Mouse (Mus musculus): ENCODE data around the gene Ptpn14. TPM values are rescaled to one million over a fixed set of nuclear protein-coding genes. Genes with fewer than 3 reads are reported as not detected.

Ptpn14 gene
- total and polyA plus RNA-seq, 3 experiments: 11.7 to 19.4 (median 17.7) TPM

DNA sequence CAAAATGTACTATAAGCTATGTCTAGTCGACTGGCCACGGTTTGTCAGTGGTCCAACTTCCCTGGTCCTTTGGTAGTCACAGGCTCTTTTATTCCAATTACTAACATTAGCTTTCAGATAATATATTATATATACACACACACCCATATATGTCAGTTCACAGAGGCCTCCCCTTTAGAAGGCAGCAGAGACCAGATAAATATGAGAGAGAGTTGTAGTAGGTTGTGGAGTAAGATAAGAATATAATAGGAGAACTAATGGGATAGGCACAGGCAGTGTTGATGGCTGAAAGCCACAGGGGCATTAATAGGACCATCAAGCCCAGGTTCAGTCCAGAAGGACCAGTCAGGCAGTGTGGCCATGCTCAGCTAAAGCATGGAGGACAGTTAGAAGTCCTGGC, 80.4 kb downstream of the Ptpn14 start:
- DNase-seq: no peak

DNA sequence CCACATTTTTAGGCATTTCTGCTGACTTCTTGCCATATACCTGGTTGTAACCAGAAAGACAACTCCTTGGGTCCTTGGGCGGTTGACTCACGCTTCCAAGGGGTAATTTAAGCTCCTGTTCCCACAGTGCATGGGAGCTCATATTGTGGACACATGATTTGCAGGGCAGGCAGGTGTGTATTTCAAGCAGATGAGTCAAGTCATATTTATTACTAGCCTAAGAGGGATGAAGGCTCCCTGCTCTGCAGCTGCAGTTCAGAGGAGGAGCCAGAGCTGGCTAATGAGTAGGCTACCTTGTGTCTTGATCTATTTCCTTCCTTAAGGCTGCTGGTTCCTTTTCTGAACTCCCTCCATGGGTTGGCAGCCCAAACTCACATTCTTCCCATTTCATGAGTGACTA, 83.7 kb downstream of the Ptpn14 start:
- DNase-seq: no peak

DNA sequence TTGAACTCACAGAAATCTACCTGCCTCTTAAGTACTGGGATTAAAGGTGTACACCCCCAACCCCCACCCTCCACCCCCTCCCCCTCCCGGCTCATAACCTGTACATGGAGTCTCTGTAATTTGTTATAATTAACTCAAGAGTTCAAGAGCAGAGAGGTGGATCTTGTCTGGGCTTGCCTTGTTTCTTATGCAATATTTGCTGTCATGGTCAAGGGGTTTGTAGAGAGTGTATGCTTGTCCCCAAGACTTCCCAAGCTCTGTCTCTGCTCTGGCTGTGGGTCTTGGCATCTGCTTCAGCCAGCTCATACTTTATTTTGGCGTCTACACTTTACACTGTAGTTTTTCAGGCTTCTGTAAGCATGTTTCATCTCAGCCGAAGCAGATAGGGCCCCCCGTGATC, 86.3 kb downstream of the Ptpn14 start:
- DNase-seq: no peak

DNA sequence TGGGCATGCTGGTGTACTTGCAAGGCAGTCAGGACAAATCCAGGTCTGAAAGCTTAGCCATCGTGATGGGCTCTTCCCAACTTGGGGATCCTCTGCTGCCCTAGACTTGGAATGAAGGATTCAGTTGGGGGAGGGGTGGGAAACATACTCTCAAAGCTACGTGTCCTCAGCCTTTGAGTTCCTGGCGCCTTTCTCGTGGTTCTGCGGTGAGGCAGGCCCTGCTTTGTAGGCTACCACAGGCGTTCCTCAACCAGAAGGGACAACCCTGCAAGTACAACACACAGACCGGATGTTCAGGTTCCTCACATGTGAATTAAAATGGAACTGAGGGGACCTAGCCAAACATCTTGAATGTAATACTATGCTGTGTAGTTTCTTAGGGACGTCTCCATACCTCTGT, 89.0 kb downstream of the Ptpn14 start:
- DNase-seq: no peak

DNA sequence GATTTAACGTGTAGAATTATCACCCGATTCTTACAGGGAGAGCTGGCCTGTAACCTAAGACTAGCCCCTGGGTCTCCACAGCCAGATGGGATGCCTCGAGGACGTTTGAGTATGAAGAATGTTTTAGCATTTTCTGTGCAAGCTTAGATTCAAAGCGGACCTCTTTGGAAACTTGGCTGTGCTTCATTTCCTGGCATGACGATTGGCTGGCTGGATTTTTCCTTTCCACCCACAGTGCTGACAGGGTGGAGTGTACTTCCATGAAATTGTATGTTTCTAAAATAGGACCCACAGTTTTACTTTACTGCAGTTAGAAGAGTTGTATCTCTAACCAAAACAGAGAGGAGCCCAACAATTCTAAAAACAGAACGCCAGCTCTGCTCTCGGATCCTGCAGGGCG, 89.7 kb downstream of the Ptpn14 start:
- peak; percentile 19 for DNase-seq

DNA sequence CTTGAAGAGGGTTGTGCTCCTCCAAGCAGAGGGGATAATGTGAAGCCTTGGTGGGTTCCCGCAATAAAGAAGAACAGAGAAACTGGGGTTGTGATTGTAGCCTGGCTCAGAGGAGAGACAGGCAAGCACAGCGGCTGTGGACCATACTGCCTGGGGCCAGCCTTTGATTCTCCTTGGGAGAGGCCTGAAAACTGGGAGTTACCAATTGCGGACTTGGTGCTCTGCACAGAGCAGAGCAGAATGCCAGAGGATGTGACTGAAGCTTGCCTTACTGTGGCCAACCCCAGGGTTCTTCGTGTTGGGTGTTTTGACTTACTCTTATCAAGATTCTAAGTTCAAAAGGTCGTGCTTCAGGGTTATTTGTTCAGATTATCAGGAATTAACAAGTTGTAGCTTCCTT, 92.0 kb downstream of the Ptpn14 start:
- no peak for DNase-seq

DNA sequence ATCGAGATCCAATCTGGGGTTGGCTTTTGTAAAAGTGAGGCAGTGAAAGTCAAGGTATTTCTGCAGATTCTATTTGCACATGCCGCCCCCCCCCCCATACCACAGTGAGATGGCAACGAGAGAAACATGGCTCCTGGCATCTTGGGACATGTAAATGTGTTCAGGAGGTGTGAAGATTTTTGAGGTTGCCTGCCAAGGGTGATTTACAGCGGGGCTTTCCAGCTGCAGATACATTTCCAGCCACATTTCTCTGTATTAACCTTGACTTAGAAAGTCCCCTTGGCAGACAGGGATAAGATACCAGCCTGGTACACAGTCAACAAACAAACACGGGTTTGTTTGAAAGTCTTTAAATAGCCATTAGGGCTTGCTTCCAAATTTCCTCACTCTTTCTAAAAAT, 96.4 kb downstream of the Ptpn14 start:
- no peak for DNase-seq

DNA sequence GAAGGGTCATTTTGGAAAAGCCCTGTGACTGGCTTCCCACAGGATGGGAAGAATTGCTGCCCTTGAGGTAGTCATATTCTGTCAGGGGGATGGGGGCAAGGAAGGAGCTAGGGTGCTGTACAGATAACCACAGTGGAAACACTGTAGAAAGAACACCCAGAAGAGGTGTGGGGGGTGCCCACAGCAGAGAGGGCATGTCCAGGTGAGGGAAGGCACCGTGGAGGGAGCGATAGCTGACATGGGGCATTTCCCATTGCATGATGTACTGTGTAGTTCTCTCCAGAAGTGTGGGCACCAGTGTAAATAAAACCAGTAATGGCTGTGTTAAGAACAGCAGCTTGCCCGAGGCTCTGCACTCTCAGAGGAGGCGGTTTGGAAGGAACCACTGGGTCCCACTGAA, 102.3 kb downstream of the Ptpn14 start:
- no peak for DNase-seq

DNA sequence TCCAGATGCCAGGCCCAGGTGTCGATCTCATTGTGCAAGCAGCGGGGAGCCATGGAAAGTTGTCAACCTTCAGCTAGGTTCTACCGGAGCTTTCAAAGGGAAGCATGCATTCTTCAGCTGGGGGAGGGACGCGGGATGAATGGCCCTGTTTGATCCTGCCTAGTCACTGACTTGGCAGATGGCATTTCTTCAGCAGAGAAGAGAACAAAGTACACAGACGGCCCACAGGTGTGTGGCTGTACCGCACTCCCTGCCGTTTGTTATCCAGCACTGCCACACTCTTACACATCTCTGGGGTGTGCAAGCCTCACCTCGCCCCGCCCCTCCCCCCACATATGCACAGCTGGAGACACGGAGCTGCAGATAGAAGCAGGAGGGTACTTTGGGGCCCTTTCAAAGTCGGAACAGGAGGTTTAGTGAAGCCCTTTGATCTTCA, 102.7 kb downstream of the Ptpn14 start:
- DNase-seq: peak; percentile 34

DNA sequence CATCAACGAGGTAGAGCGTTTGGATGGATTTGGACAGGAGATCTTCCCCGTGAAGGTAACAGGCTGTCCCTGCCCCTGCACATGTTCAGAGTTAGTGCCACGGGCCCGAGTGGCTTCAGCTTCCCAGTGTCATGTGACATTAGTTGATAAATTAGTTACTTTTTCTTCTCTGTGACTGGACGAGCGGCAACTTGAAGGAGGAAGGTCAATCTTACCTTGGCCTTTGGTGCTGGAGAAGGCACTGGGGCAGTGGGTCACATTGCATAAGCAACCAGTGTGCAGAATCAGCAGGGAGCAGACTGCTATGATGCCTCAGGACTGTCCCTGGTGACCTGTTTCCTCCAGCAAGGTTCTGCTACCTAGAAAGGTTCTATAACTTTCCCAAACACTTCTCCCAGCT, 105.3 kb downstream of the Ptpn14 start:
- DNase-seq: peak; percentile 18

DNA sequence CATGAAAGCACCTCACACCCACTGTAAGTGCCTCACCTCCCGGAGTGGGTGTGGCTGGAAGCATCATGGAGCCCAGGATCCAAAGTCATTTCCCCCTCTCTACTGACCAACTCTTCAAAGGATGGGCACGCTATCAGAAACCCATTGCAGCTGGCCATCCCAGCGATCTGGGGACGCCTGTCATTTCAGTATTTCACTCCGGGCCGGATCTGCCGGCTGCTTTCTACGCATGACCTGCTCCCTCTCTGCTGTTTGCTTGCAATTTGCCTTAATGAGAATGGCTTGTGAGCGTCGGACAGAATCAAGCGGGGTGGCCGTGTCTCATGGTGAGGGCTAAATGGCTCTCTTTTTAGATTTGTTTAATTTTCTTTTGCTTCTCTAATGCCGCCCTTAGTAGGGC, 106.1 kb downstream of the Ptpn14 start:
- no peak for DNase-seq

DNA sequence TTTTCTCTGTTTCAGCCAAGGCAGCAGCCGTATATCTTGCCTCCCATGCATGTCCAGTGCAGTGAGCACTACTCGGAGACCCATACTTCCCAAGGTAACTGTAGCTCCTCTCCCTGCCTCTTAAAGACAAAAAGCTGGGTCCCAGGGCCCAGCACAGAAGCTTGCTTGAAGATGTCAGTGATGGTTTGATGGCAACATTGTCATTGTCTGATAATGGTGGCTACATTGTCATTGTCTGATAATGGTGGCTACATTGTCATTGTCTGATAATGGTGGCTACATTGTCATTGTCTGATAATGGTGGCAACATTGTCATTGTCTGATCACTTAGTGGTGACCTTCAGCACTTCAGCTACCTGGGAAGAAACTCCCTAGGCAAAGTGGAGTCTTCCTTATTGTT, 118.3 kb downstream of the Ptpn14 start:
- DNase-seq: no peak

DNA sequence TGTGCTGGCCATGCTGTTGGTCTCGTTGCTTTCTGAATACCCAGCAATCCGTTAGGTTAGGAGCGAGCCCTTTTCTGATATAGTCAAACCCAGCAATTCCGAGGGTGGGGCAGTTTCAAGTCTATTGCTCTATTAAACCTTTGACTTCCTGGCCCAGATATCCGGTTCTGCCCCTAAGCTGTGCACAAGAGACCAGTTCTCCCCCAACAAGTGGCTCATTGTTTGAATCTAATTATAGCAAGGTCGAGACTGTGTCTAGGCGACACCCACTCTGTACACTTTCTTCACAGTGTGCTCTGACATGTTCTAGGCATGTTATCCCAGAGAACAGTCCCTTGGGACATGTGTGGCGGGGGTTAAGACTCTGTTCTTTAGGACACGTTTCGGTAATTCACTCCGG, 121.5 kb downstream of the Ptpn14 start:
- no peak for DNase-seq

DNA sequence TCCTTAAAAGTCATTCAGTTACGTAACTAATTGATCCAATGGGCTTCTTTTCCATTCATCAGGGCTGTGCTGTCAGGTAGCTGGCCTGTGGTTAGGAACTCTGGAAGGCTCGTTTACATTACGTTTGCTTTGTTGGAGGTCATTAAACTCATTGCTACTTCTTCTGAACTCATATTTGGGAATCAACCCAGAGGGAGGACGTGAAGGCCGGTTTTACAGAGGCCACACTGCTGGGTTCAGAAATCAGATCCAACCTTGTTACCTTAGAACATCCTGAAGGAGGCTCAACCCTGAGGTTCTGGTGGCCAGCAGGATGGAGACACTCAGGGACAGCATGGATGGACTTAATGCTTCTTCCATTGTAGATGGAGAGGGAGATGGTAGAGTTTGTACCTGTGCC, 124.0 kb downstream of the Ptpn14 start:
- DNase-seq: no peak

DNA sequence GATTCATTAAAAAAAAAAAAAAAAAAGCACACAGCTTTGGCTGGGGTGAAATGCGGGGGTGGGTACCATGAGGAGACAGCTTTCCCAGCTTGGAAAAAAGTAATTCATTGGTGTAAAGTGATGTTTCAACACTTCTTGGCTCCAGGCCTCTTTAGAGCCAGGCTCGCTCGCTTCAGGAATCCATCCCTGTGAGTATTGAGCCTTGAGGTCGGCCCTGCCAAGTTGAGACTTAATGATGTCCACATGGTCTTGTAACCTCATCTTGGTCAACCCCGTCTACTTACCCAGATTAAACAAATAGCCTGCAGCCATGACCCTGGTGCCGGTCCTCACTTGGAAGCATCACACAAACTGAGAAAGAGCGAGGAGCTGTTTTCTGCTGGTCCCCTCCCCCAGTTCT, 124.4 kb downstream of the Ptpn14 start:
- no peak for DNase-seq

DNA sequence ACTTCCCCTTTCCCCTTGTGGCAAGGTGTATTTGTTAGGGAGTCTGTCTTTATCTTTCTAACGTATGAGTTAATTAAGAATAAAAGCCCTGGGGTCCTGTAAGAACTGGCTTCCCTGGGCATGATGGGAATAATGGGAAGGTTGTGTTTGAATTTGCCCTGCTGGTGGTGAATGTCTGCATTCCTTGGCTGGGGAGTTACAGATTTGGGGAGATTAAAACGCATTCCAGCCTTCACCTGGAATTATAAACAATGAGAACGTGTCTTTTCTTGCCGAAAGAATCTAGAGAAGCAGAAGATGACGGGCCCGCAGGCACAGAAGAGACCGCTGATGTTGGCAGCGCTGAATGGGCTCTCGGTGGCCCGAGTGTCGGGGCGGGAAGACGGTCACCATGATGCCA, 126.6 kb downstream of the Ptpn14 start:
- no peak for DNase-seq

DNA sequence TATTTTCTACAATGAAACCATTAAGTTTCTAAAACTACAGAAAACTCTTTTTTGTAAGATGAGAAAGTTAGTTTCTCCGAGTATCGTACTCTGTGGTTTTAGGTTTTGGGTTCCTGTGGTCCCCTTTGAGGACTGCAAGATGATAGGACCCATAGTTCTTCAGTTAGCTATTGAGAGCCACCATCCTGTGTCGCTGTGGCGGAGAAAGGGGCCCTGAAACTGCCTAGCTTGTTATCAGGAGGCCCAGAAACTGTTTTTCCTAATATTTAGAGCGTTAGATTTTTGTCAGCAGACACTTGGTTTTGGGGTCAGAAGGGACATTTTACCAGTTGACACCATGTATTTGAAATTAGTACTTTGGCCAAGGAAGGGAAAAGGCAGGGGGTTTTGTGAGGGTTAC, 127.7 kb downstream of the Ptpn14 start:
- no peak for DNase-seq

DNA sequence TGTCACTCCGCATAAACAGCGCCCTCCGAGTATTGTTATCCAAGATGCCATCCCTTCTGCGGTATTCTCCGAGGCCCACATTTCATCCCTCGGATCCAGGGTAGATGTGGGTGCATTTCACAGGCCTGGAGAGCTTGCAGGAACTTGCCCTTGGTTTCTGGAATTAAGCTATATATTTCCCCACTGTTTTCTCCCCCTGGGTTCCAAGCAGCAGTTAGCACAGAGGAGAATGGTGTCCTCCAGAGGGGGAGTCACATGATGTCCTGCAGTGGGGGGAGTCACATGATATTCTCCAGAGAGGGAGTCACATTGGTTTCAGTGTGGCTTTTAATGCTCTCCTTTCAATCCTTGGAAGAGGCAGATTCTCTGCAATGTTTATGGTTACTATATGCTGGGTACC, 130.3 kb downstream of the Ptpn14 start:
- DNase-seq: no peak

DNA sequence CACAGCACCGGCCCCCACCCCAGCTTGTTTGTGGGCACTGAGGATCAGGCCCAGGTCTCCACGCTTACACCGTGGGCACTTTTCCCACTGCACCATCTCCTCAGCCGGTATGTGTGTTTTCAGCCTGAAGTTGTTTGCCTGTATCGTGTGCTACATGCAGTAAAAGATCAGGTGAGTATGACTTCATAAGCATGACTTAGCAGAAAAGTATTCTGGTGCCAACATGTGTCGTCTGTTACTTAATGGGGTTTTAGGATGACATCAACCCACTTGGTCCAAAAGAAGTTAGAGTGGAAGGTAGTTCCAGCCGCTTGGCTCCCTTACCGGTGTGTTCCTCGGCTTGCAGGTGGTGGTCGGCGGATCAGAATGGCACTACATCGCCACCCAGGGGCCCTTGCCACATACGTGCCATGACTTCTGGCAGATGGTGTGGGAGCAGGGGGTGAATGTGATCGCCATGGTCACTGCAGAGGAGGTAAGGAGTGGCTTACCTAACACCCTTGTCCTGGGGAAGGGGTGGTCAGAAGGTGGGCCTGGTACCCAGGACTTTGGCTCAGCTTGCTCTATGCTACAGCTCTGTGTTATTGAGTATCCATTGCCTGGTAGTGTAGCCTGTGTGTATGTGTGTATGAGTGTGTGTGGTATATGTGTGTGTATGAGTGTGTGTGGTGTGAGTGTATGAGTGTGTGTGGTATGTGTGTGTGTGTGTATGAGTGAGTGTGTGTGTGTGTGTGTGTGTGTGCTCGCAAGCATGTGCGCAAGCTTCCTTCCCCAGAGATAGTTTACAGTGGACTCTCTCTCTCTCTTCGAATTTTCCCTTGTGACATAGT, 132.3 kb downstream of the Ptpn14 start:
- no peak for DNase-seq

DNA sequence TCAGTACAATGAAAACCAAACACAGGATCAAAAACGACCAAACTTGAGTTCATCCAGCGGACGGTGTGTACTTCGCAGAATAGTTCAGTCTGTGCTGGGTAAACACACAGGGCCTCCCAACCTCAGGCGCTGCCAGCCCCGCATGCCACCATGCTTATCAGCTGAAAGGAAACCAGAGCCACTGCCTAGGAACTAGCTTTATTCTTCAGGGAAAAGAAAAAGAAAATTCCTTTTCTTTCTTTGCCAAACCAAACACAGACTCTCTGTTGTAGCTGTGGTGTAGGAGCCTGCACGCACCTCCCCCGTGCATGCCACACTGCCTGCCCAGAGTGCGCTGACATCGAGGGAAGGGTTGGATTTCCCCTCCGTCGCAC, 132.9 kb downstream of the Ptpn14 start:
- DNase-seq: no peak

DNA sequence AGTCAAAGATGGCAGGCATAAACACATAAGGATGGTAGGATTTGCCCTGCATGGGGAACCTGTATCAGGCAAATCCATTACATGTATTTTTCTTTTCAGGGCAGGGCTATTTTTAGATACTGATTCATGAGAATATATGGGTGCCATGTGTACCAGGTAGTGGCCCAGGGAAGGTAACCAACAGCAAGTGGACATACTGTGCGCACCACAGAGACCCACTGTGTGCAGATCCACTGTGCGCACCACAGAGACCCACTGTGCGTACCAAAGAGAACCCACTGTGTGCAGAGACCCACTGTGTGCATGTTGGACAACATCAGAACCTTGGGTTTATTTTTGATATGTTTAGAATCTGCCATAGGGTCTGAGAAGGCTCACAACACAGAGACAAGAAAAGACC, 135.7 kb downstream of the Ptpn14 start:
- DNase-seq: no peak

DNA sequence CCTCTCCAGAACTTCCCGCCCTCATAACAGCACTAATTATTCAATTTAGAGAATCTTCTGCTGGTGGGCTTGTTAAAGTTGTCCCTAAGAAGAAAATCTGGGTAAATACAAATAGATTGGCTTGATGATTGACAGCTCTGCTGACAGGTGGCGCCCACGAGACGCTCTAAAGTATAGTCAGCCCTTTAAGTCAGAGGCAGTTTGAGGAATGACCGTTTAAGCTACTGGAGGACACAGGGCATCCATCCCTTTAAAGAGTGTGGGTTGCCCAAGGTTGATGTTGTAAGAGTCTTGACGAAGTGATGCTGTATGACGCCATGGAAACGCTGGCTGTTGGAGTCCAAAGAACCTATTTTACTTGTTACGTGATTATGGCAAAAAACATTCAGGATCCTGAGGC, 136.2 kb downstream of the Ptpn14 start:
- DNase-seq: no peak

DNA sequence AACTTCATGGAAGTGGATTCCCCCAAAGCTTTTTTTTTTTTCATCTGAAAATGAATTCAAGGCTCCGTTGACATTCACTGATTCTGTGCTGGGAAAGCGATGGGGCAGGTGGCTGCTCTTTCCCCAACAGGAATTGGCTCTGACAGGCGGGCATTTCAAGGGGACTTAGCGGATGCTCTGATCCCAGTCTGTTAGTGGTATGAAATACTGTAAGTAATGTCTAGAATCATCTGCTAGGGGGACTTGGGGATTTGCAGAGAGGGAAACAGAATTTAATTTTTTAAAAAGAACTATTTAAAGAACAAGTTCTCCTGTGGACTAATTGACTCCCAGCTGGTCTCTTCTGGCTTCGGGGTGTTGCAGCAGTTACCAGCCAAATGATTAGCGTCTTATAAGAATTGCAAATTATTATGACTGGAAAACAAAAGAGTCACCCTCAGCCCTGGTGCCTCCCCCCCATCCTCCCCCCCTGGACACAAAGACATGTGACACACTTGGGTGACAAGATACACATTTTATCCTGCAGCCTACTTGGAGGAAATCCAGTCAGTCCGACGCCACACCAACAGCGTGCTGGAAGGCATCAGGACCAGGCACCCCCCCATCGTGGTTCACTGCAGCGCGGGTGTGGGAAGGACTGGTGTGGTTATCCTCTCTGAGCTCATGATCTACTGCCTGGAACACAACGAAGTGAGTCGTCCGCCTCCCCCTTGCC, 136.9 kb downstream of the Ptpn14 start:
- no peak for DNase-seq

DNA sequence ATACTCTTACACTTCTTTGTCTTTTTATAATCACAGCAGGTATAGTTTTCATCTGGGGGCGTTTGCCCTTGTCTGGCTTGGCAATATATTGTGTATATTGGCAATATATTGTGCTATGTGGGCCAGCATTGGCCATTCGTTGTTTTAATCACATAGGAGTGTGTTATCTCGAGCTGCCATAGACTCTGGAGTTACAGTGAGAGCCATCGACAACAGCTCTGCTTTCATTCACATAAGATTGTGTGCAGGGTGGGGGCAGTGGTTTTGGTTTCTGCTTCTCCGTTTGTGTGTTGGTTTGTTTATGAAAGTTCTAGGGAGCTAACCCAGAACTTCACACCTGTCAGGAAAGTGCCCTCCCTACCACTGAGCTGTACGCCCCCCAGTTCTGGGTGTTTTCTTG, 138.6 kb downstream of the Ptpn14 start:
- no peak for DNase-seq

All from adrenal gland, adult 2 months (tissue).